Mouse (Mus musculus) R1 (cell line): ENCODE measurements at regions not wholly inside any gene's neighbourhood (a gene's known extent, or its start where the extent isn't known, plus 50 kb on each side); places are given as distances from the start of the nearest gene placed in this dataset.
A peak's percentile ranks its signal among the peaks of the same experiment; 100 is the strongest.

Source experiments
- DNase-seq: peaks from one replicate; pipeline ENCODE4 v3.0.0-alpha.2; 2018; ENCODE audit warnings: low read depth, low spot score

GRCm38 (mm10) chr8:65208791-65209190, 79.4 kb upstream of the BC030870 start:
- DNase-seq: peak; percentile 92

DNA sequence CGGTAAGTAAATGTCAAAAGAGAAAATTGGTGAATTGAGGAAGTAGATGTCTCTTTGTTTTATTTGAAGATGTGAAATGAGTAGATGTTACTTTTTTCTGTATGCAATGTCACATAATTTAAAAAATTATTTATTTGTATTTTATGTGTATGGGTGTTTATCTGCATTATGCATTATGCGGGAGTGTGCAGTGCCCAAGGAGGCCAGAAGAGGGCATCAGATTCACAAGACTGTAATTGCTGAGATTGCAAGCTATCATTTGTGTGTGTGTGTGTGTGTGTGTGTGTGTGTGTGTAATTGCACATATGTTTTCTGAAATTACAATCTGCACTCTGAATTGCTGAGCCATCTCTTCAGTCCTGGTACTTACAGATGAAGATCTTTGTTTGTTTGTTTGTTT, 76.8 kb upstream of the BC030870 start:
- peak; percentile 38 for DNase-seq

- DNase-seq: no peak
Observed at GRCm38 (mm10) chr8:65194656-65195055, 65.3 kb upstream of the BC030870 start.

- peak; percentile 81 for DNase-seq
Observed at GRCm38 (mm10) chr8:65194231-65194630, 64.9 kb upstream of the BC030870 start.

DNA sequence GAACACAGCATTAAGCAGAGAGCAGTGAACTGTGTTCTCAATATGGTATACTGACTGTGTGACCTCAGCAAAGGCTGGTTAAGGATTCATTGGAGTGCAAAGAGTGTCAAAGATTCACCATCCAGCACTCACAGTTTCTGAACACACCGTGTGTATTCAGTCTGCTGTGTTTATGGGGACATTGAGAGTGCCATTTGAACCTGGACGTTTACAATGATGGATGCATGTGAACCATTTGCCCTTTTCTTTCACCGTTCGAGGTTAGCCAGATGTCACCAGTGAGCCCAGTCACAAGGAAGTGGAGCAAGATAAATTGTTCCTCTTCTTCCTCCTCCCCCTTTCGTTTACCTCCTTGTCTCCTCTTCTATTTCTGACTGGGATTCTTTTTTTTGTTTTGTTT, 53.0 kb upstream of the BC030870 start:
- no peak for DNase-seq

- no peak for DNase-seq
Observed at GRCm38 (mm10) chr8:65180447-65180846, 51.1 kb upstream of the BC030870 start.
